Mouse (Mus musculus) neural tube, embryonic 11.5 days (tissue): ENCODE results near the gene Fzd7. TPM values are rescaled to one million over a fixed set of nuclear protein-coding genes. Genes with fewer than 3 reads are reported as not detected.
A peak's percentile ranks its signal among the peaks of the same experiment; 100 is the strongest.

ENCODE experiments used
- ATAC-seq: fragments of 200-750 bp; cut with Nextera tagmentation; 2 replicates; pipeline ENCODE4 v1.8.0; 2017; ENCODE audit warnings: moderate number of reproducible peaks, mild to moderate bottlenecking, moderate TSS enrichment, moderate library complexity; ENCODE audit not compliant: insufficient read depth, low FRiP score, low TSS enrichment
- DNase-seq: peaks from one replicate; pipeline ENCODE4 v3.0.0-alpha.2; 2015; ENCODE audit warnings: low spot score
- H3K27ac ChIP-seq: fragments of 300-500 bp; sonication (generic); 2 replicates; pipeline ENCODE4 v1.5.1; 2014; ENCODE audit warnings: low read depth, mild to moderate bottlenecking, low read length
- H3K27me3 ChIP-seq: fragments of 300-500 bp; sonication (generic); 2 replicates; pipeline ENCODE4 v1.6.1; 2014; ENCODE audit warnings: mild to moderate bottlenecking, low read length, mixed read lengths; ENCODE audit not compliant: control insufficient read depth, insufficient read depth
- H3K36me3 ChIP-seq: fragments of 300-500 bp; sonication (generic); 2 replicates; pipeline ENCODE4 v1.6.1; 2014; ENCODE audit warnings: mild to moderate bottlenecking, low read length, moderate library complexity, mixed read lengths; ENCODE audit not compliant: control insufficient read depth, insufficient read depth
- H3K4me1 ChIP-seq: fragments of 300-500 bp; sonication (generic); 2 replicates; pipeline ENCODE4 v1.6.1; 2014; ENCODE audit warnings: low read length, mixed read lengths; ENCODE audit not compliant: control insufficient read depth, insufficient read depth
- H3K4me2 ChIP-seq: fragments of 300-500 bp; sonication (generic); 2 replicates; pipeline ENCODE4 v1.6.1; 2014; ENCODE audit warnings: low read depth, mild to moderate bottlenecking, moderate library complexity
- H3K4me3 ChIP-seq: fragments of 300-500 bp; sonication (generic); 2 replicates; pipeline ENCODE4 v1.5.1; 2014; ENCODE audit warnings: low read depth, low read length
- H3K9ac ChIP-seq: fragments of 300-500 bp; sonication (generic); 2 replicates; pipeline ENCODE4 v1.6.1; 2014; ENCODE audit warnings: mild to moderate bottlenecking, low read length
- H3K9me3 ChIP-seq: fragments of 300-500 bp; sonication (generic); 2 replicates; pipeline ENCODE4 v1.6.1; 2016; ENCODE audit warnings: low read length; ENCODE audit not compliant: control insufficient read depth
- WGBS: fragments of 180-500 bp; shearing (Covaris S2); extraction: QIAGEN DNeasy Blood & Tissue Kit; methylation state at CpG from one replicate; pipeline ENCODE4 v1.1.7; 2014; 5-methylcytosine and 5-hydroxymethylcytosine counted together
- polyA plus RNA-seq: library from polyadenylated mRNA; unstranded; fragments of >200 nt; fragmentation: Nextera tagmentation; extraction: Ambion mirVana; gene quantifications from 2 replicates; pipeline ENCODE4 v1.2.1, GENCODE M21; 2014

Gene Fzd7
- polyA plus RNA-seq, 1 experiment from 2014 or later, result 16.9 TPM

- Histone ChIP-seq H3K27ac (0 out of 2 replicates have a peak overlapping the region, but pooled peaks have one; percentile 46), H3K27me3 (no peaks in the 10 kb centered on the region), H3K4me3 (no peak overlapping the region), H3K36me3 (no peaks in the 10 kb centered on the region), H3K9ac (no peak overlapping the region), H3K4me2 (no peak overlapping the region), H3K9me3 (no peaks in the 10 kb centered on the region), H3K4me1 (peaks cover 6% of the 10 kb centered on the region; the same call in 1 of the 2 replicates)
- 20% methylated on average over 8 of the region's 8 CpGs for WGBS
- ATAC-seq, result no peak
- no peak for DNase-seq
Measured at GRCm38 (mm10) chr1:59458886-59459285, 23.3 kb upstream of the Fzd7 start.

DNA sequence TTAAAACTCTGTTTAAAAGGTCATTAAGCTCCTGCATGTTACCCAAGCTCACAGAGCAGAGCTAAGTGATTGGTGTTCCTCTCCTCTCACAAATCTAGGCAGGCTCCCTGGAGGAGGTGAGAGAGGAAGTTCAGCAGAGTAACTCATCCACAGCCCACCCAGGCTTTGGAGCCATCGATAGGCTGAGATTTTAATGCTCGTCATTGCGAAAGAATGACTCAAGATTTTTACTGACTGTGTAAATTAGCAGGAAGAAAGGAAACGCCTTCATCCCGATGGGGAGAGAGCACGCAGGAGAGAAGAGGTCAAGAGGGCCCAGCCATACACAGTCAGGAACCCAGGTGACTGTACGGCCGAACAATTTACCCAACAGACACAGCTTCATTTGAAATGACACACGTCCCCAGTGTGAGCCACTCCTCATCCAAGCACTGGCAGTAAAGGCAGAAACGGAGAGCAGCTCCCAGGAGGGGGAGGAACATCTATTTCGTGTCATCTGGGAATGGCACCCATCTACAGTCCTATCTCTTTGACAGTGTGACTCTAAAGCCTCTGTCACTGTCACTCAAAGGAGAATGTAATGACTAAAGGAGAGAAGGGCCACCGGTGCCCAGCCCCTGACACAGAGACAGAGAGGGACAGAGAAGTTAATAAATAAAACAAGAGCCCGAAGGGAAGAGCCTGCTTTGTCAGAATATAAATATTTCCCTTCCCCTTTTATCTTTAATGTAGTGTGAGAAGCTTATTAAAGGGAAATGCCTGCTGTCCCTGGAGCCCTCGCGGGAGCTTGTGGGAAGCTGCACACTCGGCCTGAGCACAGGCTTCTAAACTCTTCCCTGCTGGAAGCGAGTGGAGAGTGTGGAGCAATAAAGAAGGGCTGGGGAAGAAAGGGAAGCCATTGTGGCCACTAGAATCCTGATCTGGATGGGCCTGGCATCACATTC, 17.3 kb upstream of the Fzd7 start:
- ATAC-seq (no peak), DNase-seq (peak; percentile 31)
- peak overlapping the region; percentile 19 for H3K9ac ChIP-seq
- WGBS, result 22% methylated on average over 17 of the region's 17 CpGs
- H3K4me2 ChIP-seq, result no peak overlapping the region
- H3K4me3 ChIP-seq, result no peak overlapping the region
- no peaks in the 10 kb centered on the region for H3K27me3 ChIP-seq
- H3K9me3 ChIP-seq, result no peaks in the 10 kb centered on the region
- no peaks in the 10 kb centered on the region for H3K36me3 ChIP-seq
- H3K27ac ChIP-seq, result peak overlapping the region; percentile 42
- peaks cover 10% of the 10 kb centered on the region; the same call in 1 of the 2 replicates for H3K4me1 ChIP-seq

GRCm38 (mm10) chr1:59465640-59466008, 16.6 kb upstream of the Fzd7 start:
- 62% methylated on average over 9 of the region's 9 CpGs for WGBS
- Histone ChIP-seq H3K9me3 (no peaks in the 10 kb centered on the region), H3K27ac (peak overlapping the region; percentile 42), H3K4me1 (peaks cover 12% of the 10 kb centered on the region), H3K9ac (peak overlapping the region; percentile 19), H3K4me3 (no peak overlapping the region), H3K27me3 (no peaks in the 10 kb centered on the region), H3K36me3 (no peaks in the 10 kb centered on the region), H3K4me2 (no peak overlapping the region)
- DNase-seq (no peak), ATAC-seq (no peak)

DNA sequence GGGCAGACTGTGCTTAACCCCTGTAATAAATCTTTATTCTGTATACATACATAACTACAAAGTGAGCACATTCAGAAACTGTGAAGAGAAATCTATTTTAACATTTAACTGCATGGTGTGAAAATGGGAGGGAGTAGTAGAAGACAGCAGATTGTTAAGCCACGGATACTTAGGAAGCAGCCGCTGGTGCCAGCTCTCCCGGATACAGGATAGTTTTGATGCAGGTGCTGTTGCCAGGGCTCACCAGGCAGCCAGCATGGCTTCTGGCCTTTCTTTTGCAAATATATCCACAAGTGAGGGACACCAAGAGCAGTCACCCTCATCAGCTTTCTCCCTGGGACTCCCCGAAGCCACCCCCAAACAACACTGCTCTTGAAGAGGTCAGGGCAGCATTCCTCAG, 13.1 kb upstream of the Fzd7 start:
- Histone ChIP-seq H3K4me3 (no peak overlapping the region), H3K27ac (no peak overlapping the region), H3K27me3 (no peaks in the 10 kb centered on the region), H3K36me3 (no peaks in the 10 kb centered on the region), H3K9ac (no peak overlapping the region), H3K4me2 (no peak overlapping the region), H3K9me3 (no peaks in the 10 kb centered on the region), H3K4me1 (peaks cover 22% of the 10 kb centered on the region)
- WGBS, result 19% methylated on average over 4 of the region's 4 CpGs
- ATAC-seq (no peak), DNase-seq (no peak)

GRCm38 (mm10) chr1:59470766-59471165, 11.5 kb upstream of the Fzd7 start:
- no peaks in the 10 kb centered on the region for H3K36me3 ChIP-seq
- WGBS, result 41% methylated on average over 4 of the region's 4 CpGs

DNA sequence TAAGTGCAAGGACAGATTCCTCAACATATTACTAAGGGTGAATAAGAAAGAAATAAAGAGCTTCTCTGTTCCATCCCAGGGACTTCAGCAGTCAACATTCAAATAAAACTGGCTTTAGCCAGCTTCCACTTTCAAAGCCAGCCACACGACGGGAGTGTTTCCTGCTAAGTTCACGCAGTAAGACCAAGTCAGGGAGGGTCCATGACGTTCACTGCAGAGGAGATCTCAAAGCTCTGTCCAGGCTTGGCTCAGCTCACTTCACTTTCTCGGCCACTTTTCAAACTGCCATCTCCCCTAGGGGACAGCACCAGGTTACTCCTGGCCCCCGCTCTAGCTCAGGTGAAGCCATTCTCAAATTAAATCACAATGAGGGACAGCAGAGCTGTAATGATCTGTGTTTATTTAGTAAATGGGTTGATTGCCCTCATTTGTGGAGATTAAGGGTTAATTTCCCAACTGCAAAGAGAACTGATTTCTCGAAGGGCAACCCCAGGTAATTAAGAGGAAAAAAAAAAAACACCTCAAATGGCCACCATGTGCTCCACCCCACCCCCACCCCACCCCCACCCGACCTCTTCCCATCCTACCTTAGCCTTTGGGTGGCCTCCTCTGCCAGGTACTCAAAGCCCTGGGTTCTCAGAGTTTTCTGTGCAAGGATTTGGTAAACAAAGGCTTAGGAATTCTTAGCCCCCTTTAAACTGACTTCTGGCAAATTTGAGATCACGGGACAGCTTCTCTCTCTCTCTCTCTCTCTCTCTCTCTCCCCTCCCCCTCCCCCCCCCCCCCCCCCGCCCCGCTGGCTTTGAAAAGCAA, 9.7 kb upstream of the Fzd7 start:
- no peak overlapping the region for H3K4me3 ChIP-seq
- H3K4me1 ChIP-seq, result peaks cover 12% of the 10 kb centered on the region
- no peaks in the 10 kb centered on the region for H3K9me3 ChIP-seq
- 10% methylated on average over 9 of the region's 11 CpGs for WGBS
- no peaks in the 10 kb centered on the region for H3K27me3 ChIP-seq
- H3K27ac ChIP-seq, result no peak overlapping the region
- no peak for DNase-seq
- no peak overlapping the region for H3K4me2 ChIP-seq
- H3K9ac ChIP-seq, result no peak overlapping the region
- H3K36me3 ChIP-seq, result no peaks in the 10 kb centered on the region
- no peak for ATAC-seq

More at GRCm38 (mm10) chr1:59470766-59471165, 11.5 kb upstream of the Fzd7 start:
- H3K4me3 ChIP-seq, result no peak overlapping the region
- H3K4me2 ChIP-seq, result no peak overlapping the region
- peaks cover 12% of the 10 kb centered on the region for H3K4me1 ChIP-seq
- no peaks in the 10 kb centered on the region for H3K9me3 ChIP-seq
- no peaks in the 10 kb centered on the region for H3K27me3 ChIP-seq
- no peak overlapping the region for H3K27ac ChIP-seq
- ATAC-seq (no peak), DNase-seq (no peak)
- no peak overlapping the region for H3K9ac ChIP-seq

- Histone ChIP-seq H3K4me3 (no peak overlapping the region), H3K27ac (no peak overlapping the region), H3K9me3 (no peaks in the 10 kb centered on the region), H3K4me1 (peaks cover 12% of the 10 kb centered on the region), H3K4me2 (no peak overlapping the region), H3K9ac (no peak overlapping the region), H3K36me3 (no peaks in the 10 kb centered on the region), H3K27me3 (no peaks in the 10 kb centered on the region)
- DNase-seq (no peak), ATAC-seq (no peak)
- 9% methylated on average over 4 of the region's 4 CpGs for WGBS
Measured at GRCm38 (mm10) chr1:59473181-59473555, 9.1 kb upstream of the Fzd7 start.

DNA sequence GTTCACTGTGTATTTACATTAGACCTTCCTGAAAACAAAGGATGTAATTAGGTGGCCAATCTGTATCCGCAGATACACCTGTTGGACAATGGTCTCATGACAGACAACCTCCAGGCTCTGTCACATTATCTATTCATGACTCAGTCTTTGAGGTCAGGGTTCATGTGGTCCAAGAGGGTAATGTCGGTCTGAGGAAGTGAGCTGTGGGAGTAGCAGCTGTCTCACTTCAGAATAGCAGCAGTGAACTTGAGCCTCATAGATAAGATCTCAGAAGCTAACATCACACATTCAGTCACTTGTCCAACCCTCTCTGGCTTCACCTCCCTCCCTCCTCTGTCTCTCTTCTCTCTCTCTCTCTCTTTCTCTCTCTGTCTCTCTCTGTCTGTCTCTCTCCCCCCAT, 6.6 kb upstream of the Fzd7 start:
- Histone ChIP-seq H3K4me3 (no peak overlapping the region), H3K27me3 (no peaks in the 10 kb centered on the region), H3K9me3 (no peaks in the 10 kb centered on the region), H3K36me3 (no peaks in the 10 kb centered on the region), H3K4me2 (no peak overlapping the region), H3K9ac (no peak overlapping the region), H3K4me1 (peaks cover 17% of the 10 kb centered on the region), H3K27ac (no peak overlapping the region)
- no peak for ATAC-seq
- no peak for DNase-seq
- WGBS, result 29% methylated on average over 2 of the region's 2 CpGs
